Mouse (Mus musculus) C2C12 (cell line): ENCODE measurements at regions not wholly inside any gene's neighbourhood (a gene's known extent, or its start where the extent isn't known, plus 50 kb on each side); places are given as distances from the start of the nearest gene placed in this dataset.

ENCODE experiments used
- H3K27me3 ChIP-seq: one replicate; pipeline ENCODE4 v1.6.1; 2011; ENCODE audit not compliant: control insufficient read depth, insufficient read depth, insufficient read length
- H3K36me3 ChIP-seq: one replicate; pipeline ENCODE4 v1.6.1; 2011; ENCODE audit not compliant: control insufficient read depth, insufficient read depth
- H3K4me3 ChIP-seq: one replicate; pipeline ENCODE4 v1.5.1; 2011; ENCODE audit warnings: mild to moderate bottlenecking, control low read depth; ENCODE audit not compliant: poor library complexity, insufficient read depth, severe bottlenecking
- H3K79me2 ChIP-seq: one replicate; pipeline ENCODE4 v1.6.1; 2011; ENCODE audit not compliant: control insufficient read depth, insufficient read depth
- H3K79me3 ChIP-seq: one replicate; pipeline ENCODE4 v1.6.1; 2011; ENCODE audit warnings: low read depth, control low read depth
- H3ac ChIP-seq: one replicate; pipeline ENCODE3; 2011; ENCODE audit warnings: low read depth; ENCODE audit not compliant: control insufficient read depth, insufficient read length
- CEBPB ChIP-seq: IDR thresholded peaks from one replicate; pipeline ENCODE4 v1.6.1; 2011; ENCODE audit warnings: low read depth, mild to moderate bottlenecking, control low read depth, moderate library complexity
- CTCF ChIP-seq: IDR thresholded peaks from one replicate; pipeline ENCODE4 v1.5.1; 2011; ENCODE audit not compliant: control insufficient read depth, insufficient read depth, insufficient read length
- FOSL1 ChIP-seq: IDR thresholded peaks from one replicate; pipeline ENCODE4 v1.8.0; 2011; ENCODE audit warnings: mild to moderate bottlenecking, low read length; ENCODE audit not compliant: poor library complexity, insufficient read depth, severe bottlenecking
- MAX ChIP-seq: IDR thresholded peaks from one replicate; pipeline ENCODE4 v1.6.1; 2011; ENCODE audit warnings: mild to moderate bottlenecking, control low read depth
- MYOD1 ChIP-seq: IDR thresholded peaks from one replicate; pipeline ENCODE4 v1.6.1; 2011; ENCODE audit warnings: low read depth; ENCODE audit not compliant: control insufficient read depth, insufficient read length
- MYOG ChIP-seq: IDR thresholded peaks from one replicate; pipeline ENCODE4 v1.6.1; 2011; ENCODE audit not compliant: control insufficient read depth, insufficient read length; ENCODE audit errors: extremely low read depth
- USF1 ChIP-seq: IDR thresholded peaks from one replicate; pipeline ENCODE4 v1.6.1; 2011; ENCODE audit warnings: low read depth, mild to moderate bottlenecking, control low read depth, moderate library complexity

DNA sequence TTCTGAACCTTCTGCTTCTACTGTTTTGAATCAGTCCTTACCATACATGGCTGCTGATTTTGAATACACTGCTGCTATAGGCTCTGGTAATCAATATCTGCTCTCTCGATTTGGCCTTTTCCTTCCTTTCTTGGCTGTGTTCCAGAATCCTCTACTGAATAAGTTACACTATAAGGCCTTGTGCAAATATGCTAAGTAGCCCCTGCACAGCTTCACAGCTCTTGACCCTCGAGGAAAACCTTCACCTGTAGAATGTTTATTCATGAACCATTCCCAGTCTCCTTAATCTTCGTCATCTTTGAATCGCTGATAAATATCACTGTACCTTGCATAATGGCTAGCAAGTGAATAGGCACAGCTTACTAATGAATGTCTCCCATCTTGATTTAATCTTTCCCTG lies 293.9 kb upstream of the Negr1 start:
- H3K4me3 ChIP-seq, result no peak overlapping the region
- TF ChIP-seq MYOD1 (no peak), CEBPB (no peak), CTCF (no peak), MAX (no peak), USF1 (no peak), FOSL1 (no peak), MYOG (no peak)
- H3K27me3 ChIP-seq, result no peaks in the 10 kb centered on the region
- no peaks in the 10 kb centered on the region for H3K36me3 ChIP-seq
- H3K79me2 ChIP-seq, result no peaks in the 10 kb centered on the region
- no peaks in the 10 kb centered on the region for H3K79me3 ChIP-seq
- H3ac ChIP-seq, result no peak overlapping the region

DNA sequence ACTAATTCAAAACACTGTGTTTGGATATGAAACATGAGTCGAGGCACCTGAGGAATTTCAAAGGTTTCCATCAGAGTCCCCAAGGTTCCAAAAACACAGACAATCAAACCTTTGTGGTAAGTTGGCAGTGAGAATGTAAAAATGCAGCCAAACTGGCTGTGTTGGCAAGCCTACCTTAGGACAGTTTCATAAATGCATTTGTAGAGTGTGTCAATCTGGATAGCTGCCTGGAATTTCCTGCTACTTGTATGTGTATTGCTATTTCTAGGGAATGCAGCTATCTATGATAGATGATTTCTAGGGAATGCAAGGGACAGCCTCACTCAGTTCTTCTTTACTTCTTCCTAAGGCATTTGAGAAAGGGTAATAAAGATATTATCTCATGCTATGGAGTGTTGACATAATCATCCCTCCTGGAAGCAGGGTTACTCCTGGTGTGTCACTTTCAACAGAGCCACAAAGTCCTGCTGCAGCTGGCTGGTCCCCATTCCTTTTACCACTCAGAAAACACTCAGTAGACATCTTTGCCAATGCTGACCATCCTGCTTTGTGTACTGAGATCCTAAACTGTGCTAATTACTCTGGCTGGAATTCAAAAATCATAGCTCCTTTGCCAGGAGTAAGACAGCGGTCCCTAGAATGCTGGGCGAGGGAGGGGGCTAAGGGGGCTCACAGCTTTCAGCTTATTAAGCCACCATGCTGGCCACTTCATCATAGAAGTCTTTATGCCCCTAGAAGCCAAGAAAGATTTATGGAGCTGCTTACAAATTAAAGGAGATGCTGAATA lies 261.4 kb upstream of the Negr1 start:
- H3K4me3 ChIP-seq, result no peak overlapping the region

DNA sequence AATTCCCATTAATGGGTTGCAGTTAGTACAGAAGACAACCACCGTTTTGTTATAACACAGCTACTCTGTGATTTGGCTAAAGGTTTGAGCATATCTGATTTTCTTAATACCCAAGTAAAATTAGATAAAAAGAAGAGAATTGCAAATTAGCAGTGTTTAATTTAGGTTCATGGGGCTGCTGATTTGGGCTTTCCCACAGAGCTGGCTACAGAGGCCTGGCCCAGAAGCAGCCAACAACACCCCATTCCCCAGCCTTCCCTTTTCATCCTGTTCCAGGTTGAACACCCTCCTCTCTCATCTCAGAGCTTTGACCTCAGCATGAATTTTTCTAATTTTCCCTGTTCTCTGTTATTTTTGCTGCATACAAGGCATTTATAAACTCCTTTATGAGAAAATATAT lies 260.3 kb upstream of the Negr1 start:
- Histone ChIP-seq H3K4me3 (no peak overlapping the region), H3K79me3 (no peaks in the 10 kb centered on the region), H3K27me3 (no peaks in the 10 kb centered on the region), H3K79me2 (no peaks in the 10 kb centered on the region), H3K36me3 (no peaks in the 10 kb centered on the region), H3ac (no peak overlapping the region)
- TF ChIP-seq FOSL1 (no peak), MYOG (no peak), MYOD1 (no peak), USF1 (no peak), CTCF (no peak), CEBPB (no peak), MAX (no peak)

More for the DNA sequence above, 261.4 kb upstream of the Negr1 start:
- Histone ChIP-seq H3K79me3 (no peaks in the 10 kb centered on the region), H3K79me2 (no peaks in the 10 kb centered on the region), H3ac (no peak overlapping the region), H3K36me3 (no peaks in the 10 kb centered on the region), H3K27me3 (no peaks in the 10 kb centered on the region)
- TF ChIP-seq MYOD1 (no peak), CTCF (no peak), CEBPB (no peak), MAX (no peak), FOSL1 (no peak), MYOG (no peak), USF1 (no peak)

DNA sequence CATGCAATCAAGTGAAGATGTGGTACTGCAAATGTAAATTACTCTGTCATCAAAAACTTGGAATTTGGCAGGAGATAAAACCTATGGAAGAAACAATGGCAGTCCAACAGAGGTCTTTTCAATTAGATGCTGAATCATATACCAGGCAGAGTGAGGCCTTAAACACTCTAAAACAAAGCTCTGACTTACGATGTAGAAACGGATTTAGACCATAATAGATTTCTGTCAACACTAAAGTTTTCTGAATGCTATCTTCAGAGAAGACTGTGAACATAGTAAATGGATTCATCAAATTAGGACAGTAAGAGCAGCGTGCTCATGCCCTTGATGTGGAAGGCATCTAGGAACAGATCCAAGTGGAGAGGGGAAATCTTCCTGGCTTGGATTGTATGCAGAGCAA lies 259.8 kb upstream of the Negr1 start:
- H3K36me3 ChIP-seq, result no peaks in the 10 kb centered on the region
- H3ac ChIP-seq, result no peak overlapping the region
- H3K79me2 ChIP-seq, result no peaks in the 10 kb centered on the region
- no peak overlapping the region for H3K4me3 ChIP-seq
- no peak for TF ChIP-seq USF1
- TF ChIP-seq MYOG, result no peak
- no peak for TF ChIP-seq FOSL1
- no peak for TF ChIP-seq CTCF
- no peak for TF ChIP-seq MYOD1
- no peak for TF ChIP-seq MAX
- no peak for TF ChIP-seq CEBPB
- H3K27me3 ChIP-seq, result no peaks in the 10 kb centered on the region
- no peaks in the 10 kb centered on the region for H3K79me3 ChIP-seq

DNA sequence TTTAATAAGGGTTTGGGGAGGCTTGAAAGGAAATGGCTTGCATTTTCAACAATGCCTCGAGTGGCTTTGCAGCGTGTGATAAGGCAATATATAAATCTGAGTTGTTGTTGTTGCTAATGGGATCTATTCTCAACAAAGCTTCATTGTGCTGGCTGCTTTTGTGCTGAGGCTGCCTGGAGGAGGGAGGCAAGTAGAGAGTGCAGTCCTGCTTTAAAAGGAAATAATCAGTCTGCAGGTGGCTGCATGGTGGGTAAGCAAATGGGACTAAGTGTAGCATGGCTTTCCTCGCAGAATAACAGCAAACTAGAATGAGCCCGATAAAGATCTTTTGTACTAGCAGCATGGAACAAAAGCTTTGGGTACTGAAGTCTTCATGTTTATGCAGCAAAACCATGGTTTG lies 257.4 kb upstream of the Negr1 start:
- Histone ChIP-seq H3K27me3 (no peaks in the 10 kb centered on the region), H3K36me3 (no peaks in the 10 kb centered on the region), H3ac (no peak overlapping the region), H3K79me3 (no peaks in the 10 kb centered on the region), H3K79me2 (no peaks in the 10 kb centered on the region), H3K4me3 (no peak overlapping the region)
- TF ChIP-seq MYOD1 (no peak), FOSL1 (no peak)

DNA sequence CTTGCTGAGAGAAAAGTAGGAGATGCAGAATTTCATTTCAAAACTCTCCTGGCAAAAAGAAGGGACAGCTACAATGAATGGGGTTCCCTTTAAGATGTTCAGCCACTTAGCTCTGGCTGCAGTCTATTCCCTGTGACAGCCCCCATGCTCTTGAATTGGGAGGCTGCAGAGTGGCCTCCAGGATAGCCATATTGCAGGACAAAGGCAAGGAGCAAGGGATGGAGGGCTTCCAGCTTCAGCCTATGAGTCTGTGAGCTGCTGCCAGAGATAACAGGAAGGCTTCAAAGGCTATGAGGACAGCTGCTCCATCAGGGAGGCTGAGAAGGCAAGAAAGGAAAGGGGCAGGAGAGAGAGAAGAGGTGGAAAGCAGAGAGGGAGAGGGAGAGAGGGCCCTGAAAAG lies 256.5 kb upstream of the Negr1 start:
- no peak for TF ChIP-seq CEBPB
- H3K79me3 ChIP-seq, result no peaks in the 10 kb centered on the region
- H3K79me2 ChIP-seq, result no peaks in the 10 kb centered on the region
- H3K36me3 ChIP-seq, result no peaks in the 10 kb centered on the region
- H3K4me3 ChIP-seq, result no peak overlapping the region
- no peaks in the 10 kb centered on the region for H3K27me3 ChIP-seq
- no peak overlapping the region for H3ac ChIP-seq
